Mouse (Mus musculus): ENCODE data around the gene Slc16a8.
"Not testable (repeated sequence)": the region's sequence is repeated elsewhere in the genome, so short reads cannot be mapped to it uniquely, and the experiment has no call there.

Gene Slc16a8

GRCm38 (mm10) chr15:79262786-79263309 is 8.3 kb upstream of the Slc16a8 start:
- DNase-seq (ENCODE audit: low spot score in 2 of 2): no peak

DNA sequence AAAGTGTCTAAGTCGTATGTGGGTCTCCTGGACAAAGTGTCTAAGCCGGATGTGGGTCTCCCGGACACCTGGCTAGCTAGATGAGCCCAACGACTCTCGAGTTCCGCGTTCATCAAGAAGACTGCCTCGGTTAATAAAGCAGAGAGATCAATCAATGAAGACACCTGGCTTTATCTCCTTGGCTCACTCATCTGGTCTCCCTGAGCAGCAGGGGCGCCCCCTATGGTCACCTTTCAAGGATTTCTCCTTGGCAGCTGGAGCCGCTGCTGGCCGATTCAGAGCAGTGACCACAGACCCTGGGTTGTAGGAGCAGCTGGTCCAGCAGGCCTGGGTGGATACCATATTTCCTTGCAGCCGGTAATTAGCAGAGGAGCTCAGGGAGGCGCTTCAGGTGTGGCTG is 7.8 kb upstream of the Slc16a8 start:
- no peak for DNase-seq (ENCODE audit: low spot score in 2 of 2)

DNA sequence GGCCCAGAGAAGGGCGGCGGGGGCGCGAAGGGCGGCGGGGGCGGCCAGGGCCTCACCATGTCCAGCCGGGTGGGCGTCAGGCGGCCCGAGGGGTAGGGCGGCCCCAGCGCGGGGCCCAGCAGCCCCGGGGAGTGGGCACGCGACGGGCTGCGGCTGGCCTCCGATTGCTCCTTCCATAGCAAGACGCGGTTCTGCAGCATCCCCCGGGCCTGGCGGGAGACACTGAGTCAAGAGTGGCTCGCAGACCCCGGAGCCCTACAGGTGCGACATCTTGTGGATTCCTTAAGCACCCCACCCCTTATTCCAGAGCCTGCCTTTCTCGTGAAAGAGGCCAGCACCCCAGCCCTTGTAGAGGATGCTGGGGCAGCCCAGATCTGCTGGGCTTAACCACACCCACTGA is 7.2 kb upstream of the Slc16a8 start:
- no peak for DNase-seq (ENCODE audit: low spot score in 2 of 2)

DNA sequence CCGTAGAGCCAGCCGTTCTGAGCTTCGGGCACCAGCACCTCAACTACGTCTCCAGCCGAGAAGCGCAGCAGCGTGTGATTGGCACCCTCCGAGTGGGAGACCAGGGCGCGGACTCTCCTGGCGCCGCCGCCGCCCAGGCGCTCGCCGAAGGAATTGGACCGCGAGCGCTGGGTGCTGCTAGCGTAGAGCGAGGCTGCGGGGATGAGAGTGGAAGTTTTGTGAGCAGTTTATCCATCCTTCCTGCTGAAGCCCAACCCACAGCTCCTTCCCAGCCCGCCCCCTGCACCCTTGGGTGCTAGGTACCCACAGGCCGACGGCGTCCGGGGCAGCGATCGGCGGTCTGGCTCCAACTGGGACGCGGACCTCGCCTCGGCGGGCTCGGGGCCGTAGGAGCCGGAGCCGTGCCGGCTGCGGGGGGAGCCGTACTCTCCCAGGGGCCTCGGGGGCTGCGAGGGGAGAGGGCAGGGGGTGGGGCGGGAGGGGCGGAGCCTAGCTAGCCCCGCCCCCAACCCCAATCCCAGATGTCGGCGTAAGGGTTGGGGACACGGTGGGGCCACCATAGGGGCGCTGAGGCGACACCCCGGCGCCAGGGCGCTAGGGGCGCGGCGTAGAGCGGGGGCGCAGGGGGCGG is 6.6 kb upstream of the Slc16a8 start:
- peak in 1 of 2 experiments; percentile 52 for DNase-seq (ENCODE audit: low spot score in 2 of 2)

DNA sequence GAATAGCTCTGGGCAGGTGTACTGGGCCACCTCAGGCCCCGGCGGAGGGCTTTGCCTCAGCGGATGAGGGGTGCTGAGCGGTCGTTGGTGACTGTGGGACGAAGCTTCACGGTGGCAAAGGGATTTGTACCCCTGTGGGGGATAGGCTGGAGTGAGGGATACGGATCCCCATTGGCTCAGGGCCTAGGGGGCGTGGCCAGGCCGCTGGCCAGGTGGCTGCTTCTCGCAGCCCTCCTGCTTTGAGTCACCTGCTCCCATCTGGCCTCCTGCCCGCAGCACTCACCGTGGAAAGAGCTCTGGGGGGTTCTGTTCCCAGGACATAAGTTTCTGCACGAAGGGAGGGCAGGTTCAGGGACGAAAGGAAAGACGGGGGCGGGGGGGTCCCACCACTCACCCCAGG is 4.0 kb upstream of the Slc16a8 start:
- no peak for DNase-seq (ENCODE audit: low spot score in 2 of 2)

DNA sequence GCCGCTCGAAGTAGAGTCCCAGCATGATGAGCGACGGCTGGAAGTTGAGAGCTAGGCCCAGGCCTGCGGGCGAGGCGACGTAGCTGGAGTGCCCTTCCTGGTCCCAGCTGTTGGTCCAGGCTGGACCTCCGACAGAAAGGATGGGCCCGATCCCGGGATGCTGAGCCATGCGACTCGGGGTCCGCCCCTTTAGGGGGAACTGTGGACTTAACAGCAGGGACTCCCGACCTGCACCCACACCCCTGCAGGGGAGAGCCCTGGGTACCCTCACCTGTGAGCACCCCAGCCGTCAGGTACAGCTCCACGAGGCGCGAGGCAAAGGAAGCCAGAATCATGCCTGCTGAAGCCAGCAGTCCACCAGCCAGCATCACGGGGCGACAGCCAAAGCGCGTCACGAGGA is 2.0 kb downstream of the Slc16a8 start:
- DNase-seq (ENCODE audit: low spot score in 2 of 2): no peak

DNA sequence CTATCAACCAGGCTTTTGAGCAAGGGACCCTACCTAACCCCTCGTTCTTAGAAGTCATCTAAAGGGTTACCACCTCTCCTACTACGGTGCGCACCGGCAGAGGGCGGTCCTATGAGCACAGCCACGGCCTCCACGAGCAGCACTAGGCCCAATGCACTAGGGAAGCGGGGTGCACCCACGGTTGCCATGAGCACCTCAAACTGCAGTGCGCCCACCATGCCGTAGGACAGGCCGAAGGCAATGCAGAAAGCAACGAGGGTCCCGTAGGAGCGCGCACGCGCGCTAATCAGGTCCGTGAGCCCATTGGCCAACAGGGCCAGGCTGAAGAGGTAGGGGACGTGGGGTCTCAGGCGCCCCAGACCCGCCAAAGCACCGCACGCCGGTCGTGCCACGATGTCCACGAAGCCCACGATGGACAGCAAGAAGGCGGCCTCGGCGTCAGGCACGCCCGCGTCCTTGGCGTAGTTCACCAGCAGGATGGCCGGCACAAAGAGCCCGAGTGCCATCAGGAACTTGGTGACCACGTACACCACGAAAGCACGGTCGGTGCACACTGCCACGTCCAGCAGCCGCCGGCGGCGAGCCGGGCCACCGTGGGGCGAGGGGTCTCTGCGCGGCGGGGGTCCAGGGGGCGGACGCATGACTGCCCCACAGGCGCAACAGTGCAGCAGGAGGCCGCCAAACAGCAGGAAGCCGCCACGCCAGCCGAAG is 2.6 kb downstream of the Slc16a8 start:
- DNase-seq (ENCODE audit: low spot score in 2 of 2): peak in 1 of 2 experiments; percentile 47

DNA sequence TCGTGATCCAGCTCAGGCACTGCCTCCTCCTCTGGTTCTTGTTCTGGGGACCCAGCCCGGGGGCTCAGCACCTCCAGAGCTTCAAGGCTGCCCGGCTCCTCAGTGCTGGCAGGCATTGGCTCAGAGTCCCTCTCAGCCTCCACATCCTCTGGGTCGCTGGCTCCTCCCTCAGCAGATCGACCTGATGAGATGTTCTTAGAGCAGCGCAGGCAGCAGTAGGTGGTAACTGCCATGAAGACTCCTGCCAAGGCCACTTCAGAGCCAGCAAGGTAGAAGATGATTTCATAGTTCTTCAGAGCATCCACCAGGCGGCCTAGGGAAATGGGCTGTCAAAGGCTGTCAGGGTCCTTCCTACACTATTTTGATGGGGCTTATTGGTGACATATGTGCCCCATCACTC is 3.4 kb downstream of the Slc16a8 start:
- DNase-seq (ENCODE audit: low spot score in 2 of 2): no peak

DNA sequence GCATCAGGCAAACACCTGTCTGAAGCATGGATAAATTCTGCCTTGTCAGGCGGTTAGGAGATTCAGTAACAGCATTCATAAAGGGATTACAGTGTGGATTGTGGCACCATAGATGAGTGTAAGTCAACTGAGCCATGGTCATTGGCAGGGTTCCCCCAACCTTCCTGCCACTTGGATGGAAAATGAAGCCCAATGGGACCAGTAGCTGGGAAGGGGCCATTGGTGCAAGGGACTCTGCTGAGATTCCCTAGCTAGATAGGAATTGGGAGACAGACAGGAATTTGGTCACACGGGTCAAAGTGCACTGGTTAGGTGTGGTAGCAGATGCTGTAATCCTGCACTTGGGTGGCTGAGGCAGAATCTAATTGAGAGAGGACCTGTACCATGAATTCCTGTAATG is 4.3 kb downstream of the Slc16a8 start:
- DNase-seq (ENCODE audit: low spot score in 2 of 2): no peak

DNA sequence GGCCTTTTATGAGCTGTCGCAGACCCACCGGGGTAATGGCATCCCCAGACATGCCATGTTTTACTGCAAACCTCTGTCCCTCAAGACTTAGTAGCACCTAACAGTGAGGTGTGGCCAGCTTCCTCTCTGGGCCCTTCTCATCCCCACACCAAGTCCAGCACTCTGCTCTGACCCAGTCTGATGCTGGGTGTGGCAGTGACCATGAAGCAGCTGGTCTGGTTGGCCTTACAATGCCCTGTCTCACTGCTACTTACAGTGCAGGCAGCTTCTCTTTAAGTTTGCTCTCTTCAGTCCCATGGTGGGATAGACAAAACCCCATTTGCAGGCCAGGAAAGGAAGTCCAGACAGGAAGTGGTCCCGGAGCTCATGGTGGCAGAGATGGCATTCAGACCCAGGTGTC is 9.2 kb downstream of the Slc16a8 start:
- DNase-seq (ENCODE audit: low spot score in 2 of 2): no peak

- DNase-seq (ENCODE audit: low spot score in 2 of 2): no peak
Measured at GRCm38 (mm10) chr15:79244071-79244893, 10.3 kb downstream of the Slc16a8 start.

DNA sequence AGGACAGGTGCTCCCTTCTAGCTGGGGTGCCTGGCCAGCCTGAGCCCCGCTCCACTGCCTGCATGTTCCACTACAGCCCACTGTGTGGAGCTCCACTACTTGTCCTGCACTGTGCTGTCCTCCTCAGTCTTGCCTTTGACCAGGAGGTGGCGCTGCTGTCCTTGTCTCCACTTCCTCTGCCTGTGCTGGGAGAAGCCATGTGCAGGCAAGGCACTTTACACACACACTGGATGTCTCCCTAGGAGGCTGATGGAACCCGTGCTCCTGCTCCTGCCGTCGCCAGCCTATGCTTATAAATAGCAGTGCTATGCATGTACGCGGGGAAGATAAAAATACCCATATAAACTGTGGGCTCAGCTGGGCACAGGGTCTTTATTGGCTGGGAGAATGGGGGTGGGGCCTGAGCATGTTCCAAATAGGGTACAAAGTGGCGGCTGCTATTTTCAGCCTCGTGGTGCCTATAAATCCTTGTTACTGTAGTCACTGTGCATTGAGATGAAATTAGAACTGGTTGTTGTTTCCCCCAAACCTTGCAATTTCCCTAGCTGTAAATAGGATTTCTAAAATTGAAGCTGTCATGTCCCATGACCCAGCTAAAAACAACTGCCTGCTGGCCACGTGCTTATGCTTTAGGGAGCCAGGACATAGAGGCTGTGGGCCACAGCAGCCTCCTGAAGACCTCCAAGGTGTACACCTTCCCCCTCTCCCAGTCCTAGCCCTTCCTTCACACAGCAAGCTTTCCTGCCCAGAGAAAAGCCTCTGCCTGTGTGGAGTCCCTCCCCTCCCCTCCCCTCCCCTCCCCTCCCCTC is 11.1 kb downstream of the Slc16a8 start:
- peak; percentile 97 to 98 for DNase-seq (ENCODE audit: low spot score in 2 of 2)

DNA sequence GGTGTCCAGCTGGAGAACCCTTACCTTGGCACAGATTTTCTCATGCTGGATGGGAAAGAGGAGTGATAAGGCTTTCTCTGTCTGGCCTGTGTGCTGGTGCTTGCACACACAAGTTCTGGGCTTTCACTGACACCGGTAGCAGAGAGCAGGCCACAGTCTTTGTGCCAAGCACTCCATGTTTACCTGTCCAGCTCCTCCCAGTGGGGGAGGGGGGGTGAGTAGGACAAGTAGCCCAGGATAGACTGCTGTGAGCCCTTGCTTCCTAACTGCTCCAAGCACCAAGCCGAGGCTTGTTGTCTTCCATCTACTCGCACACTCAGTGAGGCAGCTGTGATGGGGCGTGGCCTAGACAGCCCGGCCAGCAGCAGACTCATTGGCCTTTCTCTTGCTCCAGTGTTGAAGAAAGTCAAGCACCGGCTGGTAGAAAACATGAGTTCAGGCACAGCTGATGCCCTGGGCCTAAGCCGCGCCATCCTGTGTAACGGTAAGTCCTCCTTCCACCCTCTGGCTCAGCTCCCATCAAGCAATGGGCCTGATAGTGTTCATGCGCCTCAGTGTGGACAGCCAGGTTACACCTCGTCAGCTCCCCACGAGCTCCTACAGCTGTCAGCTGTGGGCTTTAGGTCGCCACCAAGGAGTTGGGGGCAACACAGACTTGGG is 11.9 kb downstream of the Slc16a8 start:
- DNase-seq (ENCODE audit: low spot score in 2 of 2): peak in 1 of 2 experiments; percentile 27

DNA sequence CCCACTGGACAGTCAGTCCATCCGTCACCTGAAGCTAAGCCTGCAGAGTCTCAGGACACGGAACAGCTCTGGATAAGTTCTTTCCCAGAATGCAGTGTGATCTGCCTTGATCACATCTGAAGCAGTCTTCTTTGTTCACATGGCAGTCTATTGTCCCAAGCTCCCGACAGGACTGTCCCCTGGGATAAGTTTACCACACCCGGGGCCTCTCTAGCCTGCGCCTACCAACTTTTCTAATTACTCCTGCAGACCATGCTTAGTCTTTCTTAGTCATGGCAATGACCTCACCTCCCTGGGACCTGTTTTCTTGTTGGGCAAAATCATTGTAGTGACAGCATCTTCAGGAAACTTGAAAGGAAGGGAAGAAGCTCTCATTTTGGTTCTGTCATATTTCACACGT is 16.5 kb downstream of the Slc16a8 start:
- no peak for DNase-seq (ENCODE audit: low spot score in 2 of 2)

DNA sequence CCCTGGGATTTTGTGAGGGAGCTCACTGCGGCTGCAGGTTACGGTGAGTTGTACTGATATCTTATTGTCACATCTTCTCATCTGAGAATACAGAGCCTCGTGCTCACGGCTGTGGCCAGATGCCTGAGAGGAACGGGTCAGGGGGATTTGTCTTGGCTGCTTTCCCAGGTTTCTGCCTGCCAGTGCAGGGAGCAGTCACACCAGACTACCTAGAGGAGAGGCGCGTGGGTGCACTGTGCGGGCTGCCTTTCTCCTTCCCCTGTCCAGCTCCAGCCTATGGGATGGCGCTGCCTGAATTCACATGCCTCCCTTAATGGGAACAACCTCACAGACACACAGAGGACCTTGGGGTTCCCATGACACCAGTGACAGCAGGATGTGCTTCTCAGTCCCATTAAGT is 19.3 kb downstream of the Slc16a8 start:
- no peak for DNase-seq (ENCODE audit: low spot score in 2 of 2)

GRCm38 (mm10) chr15:79229058-79229821 is 25.3 kb downstream of the Slc16a8 start, which contains the start of the genes Pick1 and Gm49486:
Gene Pick1, plus strand, starts transcription at chr15:79229173.
Gene Gm49486, plus strand, starts transcription at chr15:79229391.
- peak; percentile 71 to 83 for DNase-seq (ENCODE audit: low spot score in 2 of 2)

- not testable (repeated sequence) for DNase-seq (ENCODE audit: low spot score in 2 of 2)
Measured at GRCm38 (mm10) chr15:79225780-79226179, 28.8 kb downstream of the Slc16a8 start.

DNA sequence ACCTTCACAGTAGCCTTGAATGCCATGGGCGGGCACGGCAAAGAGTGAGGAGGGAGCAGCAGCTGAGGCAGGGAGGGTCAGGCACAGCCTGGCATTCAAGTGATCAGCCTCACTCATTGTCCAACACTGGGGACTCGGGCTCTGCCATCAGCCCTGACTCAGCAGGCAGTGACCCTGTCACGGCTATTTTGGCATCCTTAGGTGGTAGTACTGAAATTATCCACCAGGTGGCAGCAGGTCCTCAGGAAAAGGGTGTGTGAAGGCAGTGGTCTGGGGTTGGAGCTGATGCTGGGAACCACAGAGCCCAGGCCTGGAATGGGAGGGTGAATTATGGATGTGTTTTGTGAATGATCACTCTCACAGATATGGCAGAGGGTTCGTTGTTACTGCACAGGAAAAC is 29.9 kb downstream of the Slc16a8 start:
- peak; percentile 66 to 75 for DNase-seq (ENCODE audit: low spot score in 2 of 2)

GRCm38 (mm10) chr15:79223641-79224040 is 30.9 kb downstream of the Slc16a8 start:
- DNase-seq (ENCODE audit: low spot score in 2 of 2): no peak

DNA sequence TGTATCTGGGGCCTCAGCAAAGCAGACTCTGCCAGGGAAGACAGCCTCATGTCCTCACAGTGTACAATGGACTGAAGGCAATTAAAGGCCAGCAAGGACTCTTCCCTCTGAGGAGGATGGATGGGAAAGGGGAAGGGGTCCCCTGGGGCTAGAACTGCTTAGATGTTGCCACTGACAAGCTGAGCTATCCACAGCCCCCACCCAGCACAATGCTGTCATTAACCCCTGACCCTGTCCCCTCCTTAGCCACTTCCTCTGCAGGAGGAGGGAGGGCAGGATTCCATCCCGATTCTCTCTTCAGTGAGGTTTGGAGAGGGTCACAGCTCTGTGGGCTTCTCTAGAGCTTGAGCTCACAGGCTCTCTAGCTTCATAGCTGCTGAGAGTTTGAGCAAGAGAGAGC is 35.0 kb downstream of the Slc16a8 start:
- DNase-seq (ENCODE audit: low spot score in 2 of 2): no peak

Measured in frontal cortex, postnatal 10 days (tissue).